19 mouse cellular contexts compared by ENCODE assay signal in the genomic region with DNA sequence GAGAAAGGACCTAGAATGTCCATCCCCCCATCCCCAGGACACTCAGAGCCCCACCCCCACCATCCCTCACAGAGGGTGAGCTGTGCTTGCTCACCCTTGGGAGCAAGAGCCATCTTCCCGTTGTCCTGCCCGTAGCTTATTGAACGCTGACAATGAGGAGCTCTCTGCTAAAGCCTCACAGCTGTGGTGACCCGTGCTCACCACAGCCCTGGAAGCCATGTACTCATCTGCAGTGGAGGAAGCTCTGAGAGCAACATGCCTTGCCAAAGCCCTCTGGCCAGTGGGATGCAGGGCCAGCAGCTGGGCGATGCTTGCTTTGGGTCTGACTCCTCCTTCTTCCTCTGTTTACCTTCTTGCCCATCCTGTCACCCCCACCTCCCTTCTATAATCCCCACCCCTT. TPM values are rescaled to one million over a fixed set of nuclear protein-coding genes. Genes with fewer than 3 reads are reported as not detected.
DNase-seq lines count a peak whose midpoint lies in the region; ATAC-seq and TF ChIP-seq lines count a peak whose summit lies in the region.
"Had no signal": no experiment of that assay in that cellular context is flagged by ENCODE, and none has a peak within 500 bp of the region (broad histone marks: within the 10 kb centered on the region; RNA-seq: fewer than 3 reads in every experiment).

No protein-coding gene starts in this region.

- no peak for ATAC-seq in hindbrain, embryonic 14.5 days (ENCODE audit: low FRiP score)
- ATAC-seq in lung, postnatal 0 days: peak; percentile 12; the same call in 1 of the 2 replicates
- ATAC-seq in embryonic facial prominence, embryonic 15.5 days (ENCODE audit: insufficient number of reproducible peaks, low FRiP score, low TSS enrichment, low read depth): no peak
- ATAC-seq: forebrain, embryonic 13.5 days; forebrain, embryonic 15.5 days; forebrain, postnatal 0 days had no signal

- H3K4me2 ChIP-seq in hindbrain, embryonic 14.5 days (replicated peaks): no peak overlapping the region
- no peak overlapping the region for H3K4me2 ChIP-seq in lung, postnatal 0 days (replicated peaks; ENCODE audit: low read depth, low read length)
- H3K4me2 ChIP-seq in embryonic facial prominence, embryonic 15.5 days (replicated peaks): no peak overlapping the region
- H3K4me2 ChIP-seq: embryonic facial prominence, embryonic 13.5 days; forebrain, embryonic 13.5 days; forebrain, embryonic 15.5 days had no signal

- no peak overlapping the region for H3K4me3 ChIP-seq in hindbrain, embryonic 10.5 days
- no peak overlapping the region for H3K4me3 ChIP-seq in hindbrain, embryonic 14.5 days (replicated peaks; ENCODE audit: low read length)
- no peak overlapping the region for H3K4me3 ChIP-seq in lung, postnatal 0 days (ENCODE audit: low read depth, low read length)
- no peak overlapping the region for H3K4me3 ChIP-seq in embryonic facial prominence, embryonic 10.5 days
- no peak overlapping the region for H3K4me3 ChIP-seq in embryonic facial prominence, embryonic 15.5 days (replicated peaks)
- H3K4me3 ChIP-seq: embryonic facial prominence, embryonic 13.5 days; forebrain, embryonic 13.5 days; forebrain, embryonic 15.5 days had no signal

- H3K9me3 ChIP-seq in hindbrain, embryonic 10.5 days: no peaks in the 10 kb centered on the region
- H3K9me3 ChIP-seq in hindbrain, embryonic 14.5 days (ENCODE audit: control insufficient read depth, low read length): no peaks in the 10 kb centered on the region
- no peaks in the 10 kb centered on the region for H3K9me3 ChIP-seq in lung, postnatal 0 days (ENCODE audit: low read length)
- H3K9me3 ChIP-seq in embryonic facial prominence, embryonic 10.5 days: no peaks in the 10 kb centered on the region
- no peaks in the 10 kb centered on the region for H3K9me3 ChIP-seq in embryonic facial prominence, embryonic 15.5 days (replicated peaks)
- H3K9me3 ChIP-seq: embryonic facial prominence, embryonic 13.5 days; forebrain, embryonic 13.5 days; forebrain, embryonic 15.5 days had no signal

- no peak for TF ChIP-seq CTCF in lung, postnatal 0 days (IDR thresholded peaks at IDR 0.05)

- H3K27ac ChIP-seq in hindbrain, embryonic 10.5 days: peak overlapping the region; percentile 12; the same call in 1 of the 2 replicates
- H3K27ac ChIP-seq in hindbrain, embryonic 14.5 days: no peak overlapping the region
- H3K27ac ChIP-seq in lung, postnatal 0 days (ENCODE audit: low read length): no peak overlapping the region
- 0 out of 2 replicates have a peak overlapping the region, but pooled peaks have one; percentile 32 for H3K27ac ChIP-seq in embryonic facial prominence, embryonic 10.5 days (replicated peaks)
- H3K27ac ChIP-seq in embryonic facial prominence, embryonic 15.5 days (replicated peaks): peak overlapping the region; percentile 66; the same call in 1 of the 2 replicates
- H3K27ac ChIP-seq: embryonic facial prominence, embryonic 13.5 days; forebrain, embryonic 13.5 days; forebrain, embryonic 15.5 days had no signal

- peaks cover 5% of the 10 kb centered on the region for H3K4me1 ChIP-seq in hindbrain, embryonic 10.5 days (replicated peaks)
- H3K4me1 ChIP-seq in hindbrain, embryonic 14.5 days (replicated peaks; ENCODE audit: control insufficient read depth, insufficient read depth, low read length): no peaks in the 10 kb centered on the region
- no peaks in the 10 kb centered on the region; the same call in 1 of the 2 replicates for H3K4me1 ChIP-seq in lung, postnatal 0 days (ENCODE audit: insufficient read depth, low read depth, low read length)
- H3K4me1 ChIP-seq in embryonic facial prominence, embryonic 10.5 days: peaks cover 7% of the 10 kb centered on the region; the same call in 1 of the 2 replicates
- H3K4me1 ChIP-seq in embryonic facial prominence, embryonic 15.5 days: peaks cover 7% of the 10 kb centered on the region; the same call in 1 of the 2 replicates
- H3K4me1 ChIP-seq: forebrain, embryonic 13.5 days; forebrain, embryonic 15.5 days had no signal

- TF ChIP-seq EP300 in lung, postnatal 0 days (IDR thresholded peaks at IDR 0.05): no peak

- H3K36me3 ChIP-seq in hindbrain, embryonic 10.5 days: no peaks in the 10 kb centered on the region
- H3K36me3 ChIP-seq in hindbrain, embryonic 14.5 days (replicated peaks; ENCODE audit: control insufficient read depth, insufficient read depth): no peaks in the 10 kb centered on the region
- H3K36me3 ChIP-seq in lung, postnatal 0 days (ENCODE audit: insufficient read depth, low read length): no peaks in the 10 kb centered on the region
- H3K36me3 ChIP-seq in embryonic facial prominence, embryonic 10.5 days (replicated peaks): no peaks in the 10 kb centered on the region
- no peaks in the 10 kb centered on the region for H3K36me3 ChIP-seq in embryonic facial prominence, embryonic 15.5 days
- H3K36me3 ChIP-seq: embryonic facial prominence, embryonic 13.5 days; forebrain, embryonic 15.5 days had no signal

- no peak for DNase-seq in hindbrain, embryonic 10.5 days (ENCODE audit: low spot score)
- DNase-seq in hindbrain, embryonic 14.5 days (ENCODE audit: low spot score): no peak
- DNase-seq in lung, postnatal 0 days (ENCODE audit: low spot score): no peak
- DNase-seq in lung, postnatal 14 days: no peak
- DNase-seq in embryonic facial prominence, embryonic 10.5 days (ENCODE audit: low spot score): no peak
- no peak for DNase-seq in adrenal gland, adult 8-10 months
- DNase-seq: adrenal gland, adult 2 months; adrenal gland, postnatal 14 days; adrenal gland, postnatal 36 days; cerebellum, adult 11-12 months; cerebellum, adult 2 months; cerebellum, adult 9-10 months; cerebellum, postnatal 10 days; cerebellum, postnatal 25 days; forebrain, postnatal 0 days had no signal

- H3K9ac ChIP-seq in hindbrain, embryonic 14.5 days: no peak overlapping the region
- H3K9ac ChIP-seq in lung, postnatal 0 days (replicated peaks; ENCODE audit: low read depth): no peak overlapping the region
- H3K9ac ChIP-seq in embryonic facial prominence, embryonic 15.5 days: no peak overlapping the region
- H3K9ac ChIP-seq: embryonic facial prominence, embryonic 13.5 days; forebrain, embryonic 13.5 days; forebrain, embryonic 15.5 days; forebrain, postnatal 0 days had no signal

- H3K27me3 ChIP-seq in hindbrain, embryonic 10.5 days (ENCODE audit: insufficient read depth, poor library complexity, severe bottlenecking): peaks cover 11% of the 10 kb centered on the region; the same call in 1 of the 2 replicates
- H3K27me3 ChIP-seq in hindbrain, embryonic 14.5 days (ENCODE audit: control insufficient read depth, insufficient read depth, low read length): no peaks in the 10 kb centered on the region
- H3K27me3 ChIP-seq in lung, postnatal 0 days (replicated peaks; ENCODE audit: insufficient read depth, low read length): no peaks in the 10 kb centered on the region
- H3K27me3 ChIP-seq in embryonic facial prominence, embryonic 10.5 days (replicated peaks; ENCODE audit: low read depth, poor library complexity, severe bottlenecking): no peaks in the 10 kb centered on the region
- H3K27me3 ChIP-seq in embryonic facial prominence, embryonic 15.5 days: no peaks in the 10 kb centered on the region
- H3K27me3 ChIP-seq: embryonic facial prominence, embryonic 13.5 days; forebrain, embryonic 13.5 days; forebrain, embryonic 15.5 days had no signal

- WGBS in hindbrain, embryonic 10.5 days: 70% methylated on average over 5 of the region's 5 CpGs
- WGBS in hindbrain, embryonic 14.5 days: 63% methylated on average over 5 of the region's 5 CpGs
- WGBS in lung, postnatal 0 days: 47% methylated on average over 5 of the region's 5 CpGs
- 69% methylated on average over 5 of the region's 5 CpGs for WGBS in embryonic facial prominence, embryonic 10.5 days
- whole genome bisulfite sequencing in embryonic facial prominence, embryonic 15.5 days: 63% methylated on average over 5 of the region's 5 CpGs

RNA-seq across cellular contexts. Expression of a gene that starts 53.8 kb away (rescaled TPM):
- 19.7 and 20.9 TPM in 2 replicates for polyA plus RNA-seq in hindbrain, embryonic 10.5 days (2016; fragmentation: Nextera tagmentation; extraction: Ambion mirVana)
- 19.7 and 21.3 TPM in 2 replicates for polyA plus RNA-seq in hindbrain, embryonic 14.5 days (2014; fragmentation: Nextera tagmentation; extraction: Ambion mirVana)
- polyA plus RNA-seq in lung, postnatal 0 days (2015; fragmentation: Nextera tagmentation; extraction: Ambion mirVana): 19.9 and 21.4 TPM in 2 replicates
- 31.1 and 34.2 TPM in 2 replicates for polyA plus RNA-seq in embryonic facial prominence, embryonic 10.5 days (2016; fragmentation: Nextera tagmentation; extraction: Ambion mirVana)
- 77.0 and 91.6 TPM in 2 replicates for polyA plus RNA-seq in embryonic facial prominence, embryonic 15.5 days (2015; fragmentation: Nextera tagmentation; extraction: Ambion mirVana)
- 10 to 100 TPM; 27.4 to 49.2 (median 34.5) TPM for total RNA-seq in adrenal gland, adult 8-10 months (2022)

Comparison
In these comparisons a context has a peak if more than half of its experiments do, and no peak if none do; other contexts are left out.
1. H3K27ac ChIP-seq: peak in hindbrain, embryonic 10.5 days (single experiment), embryonic facial prominence, embryonic 10.5 days (single experiment) and embryonic facial prominence, embryonic 15.5 days (single experiment); none in hindbrain, embryonic 14.5 days (single experiment) and lung, postnatal 0 days (single experiment).